In the genomic region with DNA sequence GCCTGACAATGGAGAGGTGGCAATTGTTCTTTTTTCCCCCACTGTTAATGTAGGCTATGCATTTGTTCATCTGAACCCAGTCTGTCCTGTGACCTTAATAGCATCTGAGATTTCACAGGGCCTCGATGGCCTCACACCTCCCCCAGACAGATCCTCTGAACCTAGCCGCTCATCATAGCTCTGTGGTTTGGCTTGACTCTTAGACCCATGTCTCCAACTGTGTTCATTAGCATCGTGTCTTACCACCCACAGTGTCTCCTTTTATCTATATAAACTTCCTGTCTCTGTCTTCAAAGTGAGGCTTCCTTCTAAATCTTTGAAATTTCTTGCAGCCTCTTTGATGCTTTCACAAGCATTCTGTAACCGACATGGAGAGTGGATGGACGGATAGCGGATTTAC, we compare ENCODE assay signal across 24 mouse cellular contexts.
A peak's percentile ranks its signal among the peaks of the same experiment; 100 is the strongest.
DNase-seq lines count a peak whose midpoint lies in the region; ATAC-seq and TF ChIP-seq lines count a peak whose summit lies in the region.
"Had no signal": no experiment of that assay in that cellular context is flagged by ENCODE, and none has a peak within 500 bp of the region (broad histone marks: within the 10 kb centered on the region; RNA-seq: fewer than 3 reads in every experiment).

No protein-coding gene starts in this region.

- no peak overlapping the region for H3K4me3 ChIP-seq in lung, embryonic 14.5 days (ENCODE audit: low read depth, low read length)
- no peak overlapping the region for H3K4me3 ChIP-seq in lung, postnatal 0 days (ENCODE audit: low read depth, low read length)
- H3K4me3 ChIP-seq: forebrain, embryonic 10.5 days; forebrain, embryonic 13.5 days; heart, adult 2 months; heart, embryonic 10.5 days; heart, embryonic 13.5 days had no signal

- H3K9me3 ChIP-seq in lung, embryonic 14.5 days (ENCODE audit: low read depth, low read length): no peaks in the 10 kb centered on the region
- H3K9me3 ChIP-seq in lung, postnatal 0 days (ENCODE audit: low read length): no peaks in the 10 kb centered on the region
- H3K9me3 ChIP-seq: forebrain, embryonic 10.5 days; forebrain, embryonic 13.5 days; heart, embryonic 10.5 days; heart, embryonic 13.5 days had no signal

- DNase-seq in embryo, embryonic 10.5 days (ENCODE audit: low spot score): peak; percentile 2
- no peak for DNase-seq in embryo, embryonic 9.5 days (ENCODE audit: extremely low spot score)
- peak; percentile 53 for DNase-seq in lung, embryonic 14.5 days
- no peak for DNase-seq in lung, postnatal 0 days (ENCODE audit: low spot score)
- DNase-seq in R1 (ENCODE audit: low read depth, low spot score): peak; percentile 7
- DNase-seq in ovary, postnatal 10 days (ENCODE audit: low spot score): no peak
- no peak for DNase-seq in testis, postnatal 10 days (ENCODE audit: low spot score)
- DNase-seq: adrenal gland, postnatal 10 days; adrenal gland, postnatal 36 days; cerebellum, adult 2 months; cerebellum, adult 9-11 months; cerebellum, postnatal 25 days; embryo, embryonic 11 days; gastrocnemius, postnatal 10 days; gastrocnemius, postnatal 36 days; heart, adult 2 months; heart, postnatal 14 days; heart, postnatal 4 days had no signal

- no peaks in the 10 kb centered on the region for H3K27me3 ChIP-seq in lung, embryonic 14.5 days (ENCODE audit: insufficient read depth, low read length)
- no peaks in the 10 kb centered on the region for H3K27me3 ChIP-seq in lung, postnatal 0 days (replicated peaks; ENCODE audit: insufficient read depth, low read length)
- H3K27me3 ChIP-seq: forebrain, embryonic 13.5 days; heart, embryonic 13.5 days had no signal

- WGBS in lung, embryonic 14.5 days: 36% methylated on average over 6 of the region's 6 CpGs
- WGBS in lung, postnatal 0 days: 29% methylated on average over 6 of the region's 6 CpGs

- TF ChIP-seq CTCF in lung, embryonic 14.5 days (IDR thresholded peaks at IDR 0.05; ENCODE audit: low read depth): no peak
- TF ChIP-seq CTCF in lung, postnatal 0 days (IDR thresholded peaks at IDR 0.05): no peak

- H3K27ac ChIP-seq in lung, embryonic 14.5 days (ENCODE audit: low read depth): no peak overlapping the region
- no peak overlapping the region for H3K27ac ChIP-seq in lung, postnatal 0 days (ENCODE audit: low read length)
- H3K27ac ChIP-seq: forebrain, embryonic 10.5 days; forebrain, embryonic 13.5 days; heart, adult 2 months; heart, embryonic 10.5 days; heart, embryonic 13.5 days had no signal

- no peaks in the 10 kb centered on the region for H3K36me3 ChIP-seq in lung, embryonic 14.5 days (ENCODE audit: insufficient read depth)
- no peaks in the 10 kb centered on the region for H3K36me3 ChIP-seq in lung, postnatal 0 days (ENCODE audit: insufficient read depth, low read length)
- H3K36me3 ChIP-seq: forebrain, embryonic 10.5 days; heart, embryonic 10.5 days; heart, embryonic 13.5 days had no signal

- H3K4me2 ChIP-seq in lung, embryonic 14.5 days: no peak overlapping the region
- H3K4me2 ChIP-seq in lung, postnatal 0 days (replicated peaks; ENCODE audit: low read depth, low read length): no peak overlapping the region
- H3K4me2 ChIP-seq: forebrain, embryonic 13.5 days; heart, embryonic 13.5 days had no signal

- no peaks in the 10 kb centered on the region for H3K4me1 ChIP-seq in lung, embryonic 14.5 days (ENCODE audit: insufficient read depth)
- no peaks in the 10 kb centered on the region for H3K4me1 ChIP-seq in lung, postnatal 0 days (ENCODE audit: insufficient read depth, low read depth, low read length)
- H3K4me1 ChIP-seq: forebrain, embryonic 10.5 days; forebrain, embryonic 13.5 days; heart, embryonic 10.5 days; heart, embryonic 13.5 days had no signal

- ATAC-seq in lung, embryonic 14.5 days (ENCODE audit: insufficient read depth): peak; percentile 73; the same call in 1 of the 2 replicates
- ATAC-seq in lung, postnatal 0 days: no peak
- ATAC-seq: forebrain, embryonic 13.5 days; forebrain, embryonic 16.5 days; hindbrain, embryonic 16.5 days had no signal

- H3K9ac ChIP-seq in lung, embryonic 14.5 days: no peak overlapping the region
- H3K9ac ChIP-seq in lung, postnatal 0 days (replicated peaks; ENCODE audit: low read depth): no peak overlapping the region
- H3K9ac ChIP-seq: forebrain, embryonic 13.5 days; heart, embryonic 13.5 days had no signal

- TF ChIP-seq EP300 in lung, postnatal 0 days (IDR thresholded peaks at IDR 0.05): no peak

Comparison
In these comparisons a context has a peak if more than half of its experiments do, and no peak if none do; other contexts are left out.
1. DNase-seq: peak in embryo, embryonic 10.5 days (single experiment), lung, embryonic 14.5 days (single experiment) and R1 (single experiment); none in embryo, embryonic 9.5 days (single experiment), lung, postnatal 0 days (single experiment), ovary, postnatal 10 days (single experiment) and testis, postnatal 10 days (single experiment).